Comparison of ENCODE assay signal across 9 mouse cellular contexts in genomic region chr2:179070346-179070745, GRCm38 (mm10).
DNase-seq lines count a peak whose midpoint lies in the region; ATAC-seq and TF ChIP-seq lines count a peak whose summit lies in the region.
"Had no signal": no experiment of that assay in that cellular context is flagged by ENCODE, and none has a peak within 500 bp of the region (broad histone marks: within the 10 kb centered on the region; RNA-seq: fewer than 3 reads in every experiment).

No protein-coding gene starts in this region.

- H3K9ac ChIP-seq in forebrain, embryonic 14.5 days (ENCODE audit: low read length): no peak overlapping the region
- H3K9ac ChIP-seq in forebrain, embryonic 16.5 days (replicated peaks; ENCODE audit: low read depth, low read length): no peak overlapping the region
- H3K9ac ChIP-seq in MEL (ENCODE audit: control insufficient read depth, low read depth, low read length, poor library complexity, severe bottlenecking): no peak overlapping the region
- H3K9ac ChIP-seq in embryonic facial prominence, embryonic 11.5 days (replicated peaks; ENCODE audit: low read length): no peak overlapping the region
- H3K9ac ChIP-seq: liver, embryonic 13.5 days had no signal

- H3K4me2 ChIP-seq in forebrain, embryonic 14.5 days (ENCODE audit: low read length): no peak overlapping the region
- no peak overlapping the region for H3K4me2 ChIP-seq in forebrain, embryonic 16.5 days (ENCODE audit: low read length)
- no peak overlapping the region for H3K4me2 ChIP-seq in embryonic facial prominence, embryonic 11.5 days (ENCODE audit: low read depth, low read length)
- H3K4me2 ChIP-seq: liver, embryonic 13.5 days had no signal

- H3K27ac ChIP-seq in forebrain, embryonic 14.5 days (ENCODE audit: low read depth, low read length): no peak overlapping the region
- no peak overlapping the region for H3K27ac ChIP-seq in forebrain, embryonic 16.5 days (ENCODE audit: low read length)
- no peak overlapping the region for H3K27ac ChIP-seq in MEL (ENCODE audit: control insufficient read depth, low read depth, low read length)
- no peak overlapping the region for H3K27ac ChIP-seq in embryonic facial prominence, embryonic 11.5 days (replicated peaks; ENCODE audit: low read depth, low read length)
- H3K27ac ChIP-seq: liver, embryonic 13.5 days had no signal

- no peaks in the 10 kb centered on the region for H3K36me3 ChIP-seq in forebrain, embryonic 14.5 days (ENCODE audit: control insufficient read depth, insufficient read depth, low read length)
- no peaks in the 10 kb centered on the region for H3K36me3 ChIP-seq in forebrain, embryonic 16.5 days (ENCODE audit: control insufficient read depth, insufficient read depth)
- no peaks in the 10 kb centered on the region for H3K36me3 ChIP-seq in MEL (ENCODE audit: control insufficient read depth in 1 of 2, insufficient read depth in 2 of 2, low read length in 2 of 2)
- no peaks in the 10 kb centered on the region for H3K36me3 ChIP-seq in embryonic facial prominence, embryonic 11.5 days (replicated peaks; ENCODE audit: control insufficient read depth, insufficient read depth, low read depth, low read length)
- H3K36me3 ChIP-seq: liver, embryonic 13.5 days had no signal

- TF ChIP-seq EP300 in MEL (IDR thresholded peaks at IDR 0.05; ENCODE audit: low read depth in 1 of 2, low read length in 2 of 2): no peak

- no peak for ATAC-seq in forebrain, embryonic 14.5 days
- no peak for ATAC-seq in forebrain, embryonic 16.5 days
- no peak for ATAC-seq in embryonic facial prominence, embryonic 11.5 days (replicated peaks; ENCODE audit: insufficient number of reproducible peaks, low FRiP score, low TSS enrichment, low read depth)

- no peak for TF ChIP-seq RAD21 in MEL (IDR thresholded peaks at IDR 0.05; ENCODE audit: low read depth, low read length)

- no peak overlapping the region for H3K4me3 ChIP-seq in forebrain, embryonic 14.5 days (ENCODE audit: low read depth, low read length)
- H3K4me3 ChIP-seq in forebrain, embryonic 16.5 days (replicated peaks; ENCODE audit: low read length): no peak overlapping the region
- no peak overlapping the region for H3K4me3 ChIP-seq in MEL (ENCODE audit: control insufficient read depth in 1 of 2, insufficient read depth in 1 of 2, low read depth in 2 of 2, low read length in 2 of 2)
- no peak overlapping the region for H3K4me3 ChIP-seq in embryonic facial prominence, embryonic 11.5 days (ENCODE audit: low read depth, low read length)
- H3K4me3 ChIP-seq: liver, embryonic 13.5 days had no signal

- WGBS in forebrain, embryonic 14.5 days: 35% methylated on average over 1 of the region's 1 CpGs
- 42% methylated on average over 1 of the region's 1 CpGs for WGBS in forebrain, embryonic 16.5 days
- WGBS in embryonic facial prominence, embryonic 11.5 days: 55% methylated on average over 1 of the region's 1 CpGs

- H3K27me3 ChIP-seq in forebrain, embryonic 14.5 days (replicated peaks; ENCODE audit: control insufficient read depth, insufficient read depth, low read length): no peaks in the 10 kb centered on the region
- H3K27me3 ChIP-seq in forebrain, embryonic 16.5 days (replicated peaks; ENCODE audit: control insufficient read depth, insufficient read depth, low read length): no peaks in the 10 kb centered on the region
- H3K27me3 ChIP-seq in MEL (ENCODE audit: control insufficient read depth in 1 of 2, insufficient read depth in 2 of 2, low read length in 2 of 2): no peaks in the 10 kb centered on the region
- H3K27me3 ChIP-seq in embryonic facial prominence, embryonic 11.5 days (ENCODE audit: control insufficient read depth, insufficient read depth, low read length): no peaks in the 10 kb centered on the region
- H3K27me3 ChIP-seq: liver, embryonic 13.5 days had no signal

- TF ChIP-seq POLR2A in MEL (IDR thresholded peaks at IDR 0.05; ENCODE audit: control insufficient read depth in 1 of 2, insufficient read depth in 1 of 2, low read depth in 1 of 2, low read length in 2 of 2, poor library complexity in 1 of 2): no peak

- DNase-seq in forebrain, embryonic 14.5 days (ENCODE audit: low spot score): peak; percentile 60
- DNase-seq in left cerebral cortex, postnatal 4 days: peak; percentile 56
- no peak for DNase-seq in left cerebral cortex, postnatal 10 days (ENCODE audit: extremely low spot score in 1 of 2, low spot score in 2 of 2)
- no peak for DNase-seq in MEL (ENCODE audit: low read depth, low spot score)
- DNase-seq in embryonic facial prominence, embryonic 11.5 days (ENCODE audit: low spot score): peak; percentile 77
- peak; percentile 58 for DNase-seq in mesoderm, embryonic 11.5 days (ENCODE audit: low read depth, low spot score)
- DNase-seq in natural killer cell, adult 2 months (ENCODE audit: low spot score in 2 of 2): no peak
- DNase-seq: liver, embryonic 13.5 days had no signal

- H3K79me2 ChIP-seq in MEL (ENCODE audit: control insufficient read depth, insufficient read depth, low read length, poor library complexity): no peaks in the 10 kb centered on the region

- intact Hi-C loops in left cerebral cortex, postnatal 4 days (cut with DNase I): loop anchor here (10.0 kb wide), 1 partner anchor 134 kb away; no protein-coding TSS in a partner anchor
- intact Hi-C loops in left cerebral cortex, postnatal 10 days (cut with DNase I): no loop called here

- no peaks in the 10 kb centered on the region for H3K4me1 ChIP-seq in forebrain, embryonic 14.5 days (ENCODE audit: control insufficient read depth, insufficient read depth, low read length)
- no peaks in the 10 kb centered on the region for H3K4me1 ChIP-seq in forebrain, embryonic 16.5 days (replicated peaks; ENCODE audit: control insufficient read depth, insufficient read depth, low read length)
- no peaks in the 10 kb centered on the region for H3K4me1 ChIP-seq in MEL (ENCODE audit: control insufficient read depth in 1 of 2, insufficient read depth in 2 of 2, low read length in 2 of 2)
- no peaks in the 10 kb centered on the region for H3K4me1 ChIP-seq in embryonic facial prominence, embryonic 11.5 days (ENCODE audit: control insufficient read depth, insufficient read depth, low read length)
- H3K4me1 ChIP-seq: liver, embryonic 13.5 days had no signal

- H3K9me3 ChIP-seq in forebrain, embryonic 14.5 days (replicated peaks; ENCODE audit: control insufficient read depth, low read length): no peaks in the 10 kb centered on the region
- H3K9me3 ChIP-seq in forebrain, embryonic 16.5 days (ENCODE audit: control insufficient read depth, low read length): no peaks in the 10 kb centered on the region
- no peaks in the 10 kb centered on the region for H3K9me3 ChIP-seq in MEL (replicated peaks; ENCODE audit: insufficient read depth, low read length)
- no peaks in the 10 kb centered on the region for H3K9me3 ChIP-seq in embryonic facial prominence, embryonic 11.5 days (replicated peaks; ENCODE audit: control insufficient read depth, low read length)
- H3K9me3 ChIP-seq: liver, embryonic 13.5 days had no signal

- peak in 2 of 3 experiments; percentile 1 to 16; a peak in 1 of 6 replicates for TF ChIP-seq CTCF in MEL (IDR thresholded peaks at IDR 0.05 in 2 of 3, conservative IDR thresholded peaks at IDR 0.05 in 1 of 3; ENCODE audit: control insufficient read depth in 1 of 3, insufficient read depth in 1 of 3, low read depth in 2 of 3, low read length in 3 of 3, poor library complexity in 1 of 3, severe bottlenecking in 1 of 3)

TF ChIP-seq in MEL, 35 proteins besides CTCF, POLR2A, EP300 and RAD21:
- TF ChIP-seq NRF1 (IDR thresholded peaks at IDR 0.05; ENCODE audit: insufficient read depth, low read depth, low read length, poor library complexity, severe bottlenecking): no peak
- no peak for TF ChIP-seq MAFK (IDR thresholded peaks at IDR 0.05; ENCODE audit: borderline replicate concordance, low read depth, low read length)
- no peak for TF ChIP-seq KAT2A (conservative IDR thresholded peaks at IDR 0.05; ENCODE audit: low read depth, low read length)
- TF ChIP-seq SMC3 (IDR thresholded peaks at IDR 0.05; ENCODE audit: low read depth, low read length): no peak
- no peak for TF ChIP-seq GABPA (IDR thresholded peaks at IDR 0.05; ENCODE audit: low read depth, low read length)
- TF ChIP-seq HCFC1 (IDR thresholded peaks at IDR 0.05; ENCODE audit: low read depth, low read length): no peak
- TF ChIP-seq ELF1 (IDR thresholded peaks at IDR 0.05; ENCODE audit: low read depth, low read length): no peak
- no peak for TF ChIP-seq GATA1 (IDR thresholded peaks at IDR 0.05; ENCODE audit: low read depth, low read length)

Comparison
In these comparisons a context has a peak if more than half of its experiments do, and no peak if none do; other contexts are left out.
1. DNase-seq: peak in forebrain, embryonic 14.5 days (single experiment), left cerebral cortex, postnatal 4 days (single experiment), embryonic facial prominence, embryonic 11.5 days (single experiment) and mesoderm, embryonic 11.5 days (single experiment); none in left cerebral cortex, postnatal 10 days (0 of 2), MEL (single experiment) and natural killer cell, adult 2 months (0 of 2).